Mouse (Mus musculus) kidney, adult 2 months (tissue): ENCODE results near the gene Cep89.

Experiments used
- CTCF ChIP-seq: fragments of 200-500 bp; conservative IDR thresholded peaks from 2 replicates; pipeline ENCODE4 v1.5.1; 2011; ENCODE audit warnings: low read depth, mild to moderate bottlenecking, control low read depth, low read length, moderate library complexity, mixed read lengths; ENCODE audit not compliant: insufficient read depth, insufficient read length
- POLR2A ChIP-seq: fragments of 200-500 bp; IDR thresholded peaks from one replicate; pipeline ENCODE4 v1.6.1; 2011; ENCODE audit warnings: low read depth, low read length, control low read depth

DNA sequence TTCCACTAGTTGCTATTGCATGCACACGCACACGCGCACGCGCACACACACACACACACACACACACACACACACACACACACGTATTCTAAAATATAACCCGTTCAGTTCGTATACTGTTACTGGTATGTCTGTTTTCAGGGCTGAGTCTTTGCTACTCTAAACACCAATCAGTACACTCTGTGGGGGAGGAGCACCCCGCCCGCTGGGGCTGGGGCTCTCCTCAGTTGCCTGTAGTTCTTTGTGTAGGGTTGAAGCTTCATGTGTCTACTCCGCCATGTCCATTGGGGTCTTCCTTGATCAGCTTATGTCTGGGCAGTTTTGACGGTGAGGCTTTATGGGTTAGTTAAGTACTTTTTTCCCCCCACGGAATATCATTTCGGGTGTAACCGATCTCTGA, 43.5 kb upstream of the Cep89 start:
- TF ChIP-seq CTCF, result no peak
- no peak for TF ChIP-seq POLR2A
